14 mouse cellular contexts compared by ENCODE assay signal in the genomic region with DNA sequence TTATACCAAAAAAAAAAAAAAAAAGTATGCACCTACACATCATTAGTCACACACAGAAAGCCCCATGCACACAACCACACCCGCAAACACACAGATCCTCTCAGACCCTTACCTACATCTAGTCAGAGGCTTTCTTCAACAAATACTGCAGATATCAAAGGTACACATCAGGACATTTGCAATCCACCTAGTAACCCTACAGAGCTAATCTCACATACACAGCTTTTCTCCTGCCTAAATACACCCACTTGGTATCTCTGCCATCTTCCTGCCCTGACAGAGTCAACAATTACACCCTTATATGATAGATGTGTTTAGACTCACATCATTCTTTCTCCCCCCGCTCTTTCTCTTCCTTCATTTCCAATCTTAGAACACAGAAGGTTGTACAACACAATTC. TPM values are rescaled to one million over a fixed set of nuclear protein-coding genes. Genes with fewer than 3 reads are reported as not detected.
"Had no signal": no experiment of that assay in that cellular context is flagged by ENCODE, and none has a peak within 500 bp of the region (broad histone marks: within the 10 kb centered on the region; RNA-seq: fewer than 3 reads in every experiment).

No protein-coding gene starts in this region.

- H3K9ac ChIP-seq: lung, embryonic 15.5 days had no signal

- H3K9me3 ChIP-seq: intestine, embryonic 15.5 days; limb, embryonic 12.5 days; lung, embryonic 15.5 days; midbrain, embryonic 13.5 days had no signal

- H3K4me1 ChIP-seq: intestine, embryonic 15.5 days had no signal

- DNase-seq: kidney, adult 18-20 months; kidney, postnatal 10 days; kidney, postnatal 4 days; lung, postnatal 14 days; thymus, postnatal 36 days had no signal

- H3K27ac ChIP-seq: layer of hippocampus, adult 2 months; limb, embryonic 12.5 days; lung, embryonic 15.5 days; macrophage had no signal

- H3K36me3 ChIP-seq: intestine, embryonic 15.5 days; limb, embryonic 12.5 days; lung, embryonic 15.5 days; midbrain, embryonic 13.5 days had no signal

- H3K27me3 ChIP-seq: intestine, embryonic 15.5 days; midbrain, embryonic 13.5 days had no signal

RNA-seq across cellular contexts. Expression of a gene that starts 18.7 kb away (rescaled TPM):
- polyA plus RNA-seq: macrophage; midbrain, postnatal 0 days; thymus, postnatal 0 days had no signal

RNA-seq across cellular contexts. Expression of a gene that starts 38.9 kb away (rescaled TPM):
- polyA plus RNA-seq: liver, adult 2 months; macrophage had no signal
